Mouse (Mus musculus) frontal cortex, adult 2 months (tissue): ENCODE measurements around the gene Svs3a. TPM values are rescaled to one million over a fixed set of nuclear protein-coding genes. Genes with fewer than 3 reads are reported as not detected.
"Not testable (repeated sequence)": the region's sequence is repeated elsewhere in the genome, so short reads cannot be mapped to it uniquely, and the experiment has no call there.

Source experiments
- DNase-seq, 2 experiments: peaks; one replicate each; pipeline ENCODE4 v3.0.0; 2022; ENCODE audit warnings: low spot score in 1 of 2; ENCODE audit errors: extremely low spot score in 1 of 2
- polyA plus RNA-seq: library from polyadenylated mRNA; depleted of rRNA; stranded (reverse); fragments of >200 nt; gene quantifications from 2 replicates; pipeline ENCODE4 v1.2.3, GENCODE M21; 2012; rRNA removed

Gene Svs3a
- polyA plus RNA-seq = not detected in 2 replicates

- not testable (repeated sequence) for DNase-seq
Observed at GRCm38 (mm10) chr2:164288968-164289367, at the start of gene Svs3a. Svs3a (plus strand) TSS chr2:164289268.

DNA sequence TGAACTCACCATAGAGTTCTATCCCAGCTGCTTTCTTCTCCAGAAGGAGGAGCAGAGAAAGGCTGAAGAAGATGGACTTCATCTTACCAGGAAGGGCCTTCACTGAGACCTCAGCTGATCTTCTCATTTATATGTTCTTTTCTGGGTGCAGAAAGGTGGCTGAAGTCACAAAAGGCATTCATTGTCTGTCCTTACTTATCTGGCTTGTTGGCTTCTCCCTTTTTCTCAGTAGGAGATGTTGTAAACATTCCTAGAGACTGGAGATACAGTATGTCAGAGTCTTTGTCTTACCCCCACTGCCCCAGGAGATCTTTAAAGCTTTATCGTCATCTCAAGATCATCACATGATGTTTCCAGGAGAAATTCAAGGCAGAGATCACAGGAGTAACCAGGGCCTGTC lies 32.5 kb upstream of the Svs3a start, which contains the start of gene Svs3b:
Gene Svs3b (minus strand): TSS at position 101 of the 400 bp plus-strand sequence.
- DNase-seq = not testable (repeated sequence)

DNA sequence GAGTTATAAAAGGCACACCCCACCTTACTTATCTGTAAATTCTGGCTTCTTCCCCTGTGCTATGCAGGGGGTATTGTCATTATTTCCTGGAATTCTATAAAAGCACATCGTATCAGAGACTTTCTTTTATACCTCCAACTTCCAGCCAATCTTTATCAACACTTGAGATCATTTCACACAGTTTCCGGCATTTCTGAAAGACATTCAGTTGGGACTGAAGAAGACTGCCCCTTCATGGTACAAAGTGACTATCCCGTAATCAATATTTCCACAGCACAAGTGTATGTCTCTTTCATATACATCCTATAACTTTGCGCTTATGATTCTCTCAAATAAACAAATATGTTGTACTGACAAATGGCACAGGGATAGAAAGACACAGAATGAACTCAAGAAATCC lies 10.7 kb upstream of the Svs3a start, which contains the start of gene Svs4:
Gene Svs4 (minus strand): TSS at position 101 of the 400 bp plus-strand sequence.
- DNase-seq = no peak

DNA sequence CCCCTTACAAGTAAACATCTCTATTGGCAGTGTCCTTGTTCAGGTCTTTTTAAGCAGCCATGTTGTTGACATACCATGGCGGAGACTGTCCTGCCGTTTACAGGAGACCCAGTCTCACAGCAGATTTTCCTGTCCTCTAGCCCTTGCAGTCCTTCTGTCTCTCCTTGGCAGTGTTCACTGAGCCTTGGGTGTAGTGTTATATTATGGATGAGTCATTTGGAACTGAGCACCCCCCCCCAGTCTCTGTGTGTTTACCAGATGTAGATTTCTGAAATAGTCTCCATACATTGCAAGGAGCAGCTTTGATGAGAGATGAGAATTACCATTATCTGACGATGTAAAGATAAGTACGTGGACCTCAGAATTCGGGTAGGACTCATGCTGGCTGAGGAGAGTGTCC lies 23.5 kb downstream of the Svs3a start:
- peak; percentile 10 to 33 for DNase-seq

DNA sequence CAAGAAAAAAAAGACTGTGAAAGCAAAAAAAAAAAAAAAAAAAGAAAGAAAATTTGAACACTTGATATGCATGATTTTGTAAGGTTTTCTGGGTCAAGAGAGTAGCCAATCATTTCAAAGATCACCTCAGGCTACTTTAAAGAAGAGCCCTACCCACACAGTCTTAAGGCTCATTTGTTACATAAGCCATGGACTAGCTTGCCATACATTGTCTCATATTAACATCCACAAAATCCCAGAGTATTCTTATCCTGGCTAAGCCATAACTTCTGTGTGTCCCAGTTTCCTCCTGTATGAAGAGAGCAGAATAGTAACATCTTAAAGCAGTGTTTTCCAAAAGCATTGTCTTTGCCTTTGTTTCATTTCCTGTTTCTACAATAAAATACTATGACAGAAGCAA lies 26.4 kb downstream of the Svs3a start:
- DNase-seq = not testable (repeated sequence)

DNA sequence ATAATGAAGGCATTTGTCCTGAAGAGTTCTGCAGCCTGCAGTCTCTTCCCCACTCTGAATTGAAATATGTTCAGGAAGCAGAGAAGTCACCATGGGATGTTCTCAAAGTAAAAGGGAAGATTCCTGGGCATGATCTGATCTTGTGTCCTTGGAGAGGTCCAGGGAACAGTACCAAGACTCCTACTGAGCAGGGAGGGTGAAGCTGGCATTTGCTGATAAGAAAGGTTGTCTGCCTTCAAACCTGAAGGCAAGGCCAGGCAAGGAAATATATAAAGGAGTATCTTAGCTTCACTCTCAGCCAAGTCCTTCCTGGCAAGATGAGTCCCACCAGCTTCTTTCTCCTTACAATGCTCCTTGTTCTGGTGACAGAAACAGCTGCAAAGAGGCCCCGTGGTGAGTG lies 27.4 kb downstream of the Svs3a start, which contains the start of gene Svs6:
Gene Svs6 (plus strand): TSS at position 301 of the 400 bp plus-strand sequence.
- not testable (repeated sequence) for DNase-seq

DNA sequence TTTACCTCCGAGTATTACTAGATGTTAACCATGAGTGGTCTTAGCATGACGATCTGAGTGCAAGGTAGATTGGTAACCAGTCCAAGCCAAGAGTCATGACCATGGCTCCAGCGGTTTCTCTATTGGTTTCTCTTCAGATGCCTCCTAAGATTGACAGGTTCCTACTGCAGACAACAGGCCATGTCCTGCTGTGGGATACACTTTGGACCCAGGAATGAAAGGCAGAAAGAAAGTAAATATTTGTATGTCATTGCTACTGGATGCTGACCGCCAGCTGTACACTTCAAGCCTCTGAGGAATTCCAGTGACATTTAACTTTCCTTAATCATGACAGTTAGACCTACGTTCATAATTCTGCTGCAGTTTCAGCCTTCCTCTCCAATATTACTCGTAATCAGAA lies 31.9 kb downstream of the Svs3a start:
- no peak for DNase-seq

DNA sequence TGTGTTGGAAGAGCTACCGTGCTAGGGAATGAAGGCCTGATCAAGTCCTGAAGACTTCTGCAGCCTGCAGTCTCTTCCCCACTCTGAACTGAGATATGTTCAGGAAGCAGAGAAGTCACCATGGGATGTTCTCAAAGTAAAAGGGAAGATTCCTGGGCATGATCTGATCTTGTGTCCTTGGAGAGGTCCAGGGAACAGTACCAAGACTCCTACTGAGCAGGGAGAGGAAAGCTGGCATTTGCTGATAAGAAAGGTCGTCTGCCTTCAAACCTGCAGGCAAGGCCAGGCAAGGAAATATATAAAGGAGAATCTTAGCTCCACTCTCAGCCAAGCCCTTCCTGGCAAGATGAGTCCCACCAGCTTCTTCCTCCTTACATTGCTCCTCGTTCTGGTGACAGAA lies 43.4 kb downstream of the Svs3a start, which contains the start of gene Svs5:
Gene Svs5 (plus strand): TSS at position 301 of the 400 bp plus-strand sequence.
- not testable (repeated sequence) for DNase-seq

Other genes with a start within 250 kb of the Svs3a start
- gene Stk4, start 218.9 kb upstream of the Svs3a start, polyA plus RNA-seq = 19.8 and 21.3 TPM in 2 replicates
- 82.4 and 90.4 TPM in 2 replicates for gene Tomm34, start 218.1 kb upstream of the Svs3a start, polyA plus RNA-seq
- 4.9 and 7.1 TPM in 2 replicates for gene Kcns1, start 118.2 kb upstream of the Svs3a start, polyA plus RNA-seq
- gene Wfdc5, start 106.5 kb upstream of the Svs3a start, polyA plus RNA-seq = not detected in 2 replicates
- not detected in 2 replicates for gene Wfdc12, start 98.7 kb upstream of the Svs3a start, polyA plus RNA-seq
- not detected in 2 replicates for gene Wfdc15a, start 89.1 kb upstream of the Svs3a start, polyA plus RNA-seq
- 0.38 TPM in 1 of 2 replicates, not detected in the other for gene Wfdc15b, start 67.6 kb upstream of the Svs3a start, polyA plus RNA-seq
- gene Svs2, start 50.8 kb upstream of the Svs3a start, polyA plus RNA-seq = not detected in 2 replicates
- not detected in 2 replicates for gene Svs3b, start 32.6 kb upstream of the Svs3a start, polyA plus RNA-seq
- not detected in 2 replicates for gene Svs4, start 10.8 kb upstream of the Svs3a start, polyA plus RNA-seq
- gene Svs6, start 27.5 kb downstream of the Svs3a start, polyA plus RNA-seq = not detected in 2 replicates
- gene Svs5, start 43.5 kb downstream of the Svs3a start, polyA plus RNA-seq = not detected in 2 replicates
- 0.67 and 0.68 TPM in 2 replicates for gene Slpi, start 99.8 kb downstream of the Svs3a start, polyA plus RNA-seq
- 1.7 and 1.8 TPM in 2 replicates for gene Rbpjl, start 113.9 kb downstream of the Svs3a start, polyA plus RNA-seq
- 25.8 and 25.9 TPM in 2 replicates for gene Matn4, start 115.9 kb downstream of the Svs3a start, polyA plus RNA-seq
- gene Sdc4, start 154.6 kb downstream of the Svs3a start, polyA plus RNA-seq = 45.0 and 46.5 TPM in 2 replicates
- 58.1 and 59.1 TPM in 2 replicates for gene Sys1, start 167.7 kb downstream of the Svs3a start, polyA plus RNA-seq
- gene Gm20458, start 171.7 kb downstream of the Svs3a start, polyA plus RNA-seq = 9.3 and 10.0 TPM in 2 replicates
- not detected in 2 replicates for gene Trp53tg5, start 184.5 kb downstream of the Svs3a start, polyA plus RNA-seq
- 182 and 219 TPM in 2 replicates for gene Dbndd2, start 196.8 kb downstream of the Svs3a start, polyA plus RNA-seq
- gene Pigt, start 208.3 kb downstream of the Svs3a start, polyA plus RNA-seq = 80.6 and 84.7 TPM in 2 replicates